Mouse (Mus musculus) limb, embryonic 11.5 days (tissue): ENCODE data around the gene Stk36. TPM values are rescaled to one million over a fixed set of nuclear protein-coding genes. Genes with fewer than 3 reads are reported as not detected.

Source experiments
- ATAC-seq: fragments of 200-750 bp; cut with Nextera tagmentation; 2 replicates; pipeline ENCODE4 v1.8.0; 2017; ENCODE audit warnings: low read depth; ENCODE audit not compliant: insufficient number of reproducible peaks, low FRiP score, low TSS enrichment
- DNase-seq: peaks from one replicate; pipeline ENCODE4 v3.0.0-alpha.2; 2015; ENCODE audit warnings: low spot score
- H3K27ac ChIP-seq: fragments of 300-500 bp; sonication (generic); replicated peaks from 2 replicates; pipeline ENCODE4 v1.5.1; 2014; ENCODE audit warnings: low read depth, mild to moderate bottlenecking, low read length
- H3K27me3 ChIP-seq: fragments of 300-500 bp; sonication (generic); 2 replicates; pipeline ENCODE4 v1.6.1; 2014; ENCODE audit warnings: mild to moderate bottlenecking, low read length, mixed read lengths; ENCODE audit not compliant: control insufficient read depth, insufficient read depth
- H3K36me3 ChIP-seq: fragments of 300-500 bp; sonication (generic); 2 replicates; pipeline ENCODE4 v1.6.1; 2014; ENCODE audit warnings: mild to moderate bottlenecking, low read length, moderate library complexity, mixed read lengths; ENCODE audit not compliant: control insufficient read depth, insufficient read depth
- H3K4me1 ChIP-seq: fragments of 300-500 bp; sonication (generic); 2 replicates; pipeline ENCODE4 v1.6.1; 2014; ENCODE audit warnings: low read length, mixed read lengths; ENCODE audit not compliant: control insufficient read depth, insufficient read depth
- H3K4me2 ChIP-seq: fragments of 300-500 bp; sonication (generic); 2 replicates; pipeline ENCODE4 v1.6.1; 2014; ENCODE audit warnings: low read depth, mild to moderate bottlenecking, moderate library complexity; ENCODE audit not compliant: severe bottlenecking
- H3K4me3 ChIP-seq: fragments of 300-500 bp; sonication (generic); 2 replicates; pipeline ENCODE4 v1.5.1; 2014; ENCODE audit warnings: low read depth, low read length
- H3K9ac ChIP-seq: fragments of 300-500 bp; sonication (generic); 2 replicates; pipeline ENCODE4 v1.6.1; 2014; ENCODE audit warnings: mild to moderate bottlenecking, low read length
- H3K9me3 ChIP-seq: fragments of 300-500 bp; sonication (generic); 2 replicates; pipeline ENCODE4 v1.6.1; 2016; ENCODE audit warnings: low read length; ENCODE audit not compliant: control insufficient read depth
- WGBS: fragments of 180-500 bp; shearing (Covaris S2); extraction: QIAGEN DNeasy Blood & Tissue Kit; methylation state at CpG from one replicate; pipeline ENCODE4 v1.1.7; 2014; 5-methylcytosine and 5-hydroxymethylcytosine counted together
- polyA plus RNA-seq: library from polyadenylated mRNA; unstranded; fragments of >200 nt; fragmentation: Nextera tagmentation; extraction: Ambion mirVana; gene quantifications from 2 replicates; pipeline ENCODE4 v1.2.1, GENCODE M21; 2014

The Stk36 gene
- polyA plus RNA-seq, 1 experiment from 2014 or later = 13.6 TPM

DNA sequence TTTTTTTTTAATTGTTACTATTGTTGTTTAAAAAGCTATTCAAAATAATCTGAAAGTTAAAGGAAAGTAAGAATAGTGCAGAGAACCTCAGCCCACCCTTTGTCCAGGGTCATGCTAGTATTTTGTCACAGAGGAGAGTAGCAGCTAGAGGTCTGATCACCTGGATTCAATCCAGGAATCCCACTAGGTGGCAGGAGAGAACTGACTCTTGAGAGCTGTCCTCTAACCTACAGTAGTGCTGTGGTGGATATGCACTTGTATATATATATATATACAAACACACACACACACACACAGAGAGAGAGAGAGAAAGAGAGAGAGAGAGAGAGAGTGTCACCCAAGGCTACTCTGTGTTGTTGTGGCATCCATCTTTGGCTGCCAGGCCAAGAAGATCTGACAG is 42.7 kb downstream of the Stk36 start:
- Histone ChIP-seq H3K36me3 (no peaks in the 10 kb centered on the region), H3K9ac (no peak overlapping the region), H3K4me3 (no peak overlapping the region), H3K4me1 (no peaks in the 10 kb centered on the region), H3K9me3 (no peaks in the 10 kb centered on the region), H3K27ac (no peak overlapping the region), H3K4me2 (no peak overlapping the region), H3K27me3 (no peaks in the 10 kb centered on the region)
- DNase-seq = peak; percentile 24
- ATAC-seq = no peak

DNA sequence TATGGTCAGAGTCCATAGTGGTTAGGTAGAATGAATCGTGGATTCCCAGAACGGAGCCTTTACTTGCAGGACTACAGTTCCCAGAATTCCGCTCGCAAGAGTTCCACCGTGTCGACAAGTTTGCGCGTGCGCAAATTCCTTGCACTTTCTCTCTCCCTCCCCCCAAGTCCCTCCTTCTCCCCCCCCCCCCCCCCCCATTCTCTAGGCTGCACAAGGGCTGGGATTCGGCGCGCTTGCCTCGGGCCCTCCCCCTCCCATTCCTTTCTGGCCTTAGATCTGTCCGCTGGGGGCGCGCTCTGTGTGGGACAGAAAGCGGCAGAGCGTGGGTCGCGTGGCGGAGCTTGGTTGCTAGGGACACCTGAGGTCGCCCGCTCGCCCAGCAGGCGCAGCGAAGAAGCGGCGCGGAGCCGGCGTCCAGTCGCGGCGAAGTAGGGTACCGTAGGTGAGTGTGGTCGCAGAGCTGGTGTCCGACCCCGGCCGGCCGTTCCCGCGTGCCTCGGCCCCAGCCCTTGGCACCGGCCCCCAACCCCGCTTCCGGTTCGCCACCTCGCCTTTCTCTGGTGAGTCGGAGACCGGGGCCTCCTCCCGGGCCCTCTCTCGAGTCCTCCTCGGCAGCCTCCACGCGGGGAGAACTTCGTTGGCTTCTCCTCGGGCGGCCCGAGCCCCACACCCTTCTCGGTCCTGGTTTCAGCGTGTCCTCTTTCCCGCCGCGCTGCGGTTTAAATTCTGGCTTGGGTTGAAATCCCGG is 60.4 kb downstream of the Stk36 start, which contains the start of gene Ttll4:
Ttll4 (plus strand) TSS at position 298 of the 748 bp plus-strand sequence.
- under 1% methylated on average over 65 of the region's 66 CpGs for WGBS

DNA sequence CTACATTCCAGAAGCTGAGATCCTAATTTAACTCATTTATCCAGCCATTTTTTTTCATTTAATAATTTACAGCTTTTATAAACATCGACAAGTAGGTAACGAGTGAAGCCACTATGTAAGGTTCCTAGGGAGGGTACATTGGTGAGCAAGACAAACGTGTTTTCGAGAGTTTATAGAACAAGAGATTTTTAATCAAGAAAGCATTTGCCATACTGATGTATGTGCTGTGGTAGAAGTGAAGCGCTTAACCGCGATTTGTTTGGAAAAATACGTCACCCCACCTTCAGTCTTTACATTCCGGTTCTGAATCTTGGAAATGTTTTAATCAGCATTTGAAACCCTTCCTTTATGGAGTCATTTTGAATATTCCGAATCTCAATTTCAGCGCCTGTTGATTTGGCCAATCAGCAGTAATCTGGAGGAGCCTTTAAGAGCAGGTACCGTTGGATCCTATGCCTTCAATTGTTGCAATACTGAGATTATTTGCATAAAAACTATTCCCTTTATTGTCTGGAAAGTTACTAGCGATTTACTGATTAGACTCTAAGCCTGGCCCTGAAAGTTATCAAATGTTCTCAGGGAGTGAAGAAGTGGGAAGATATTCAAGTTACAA is 61.1 kb downstream of the Stk36 start:
- H3K9me3 ChIP-seq = no peaks in the 10 kb centered on the region
- H3K4me3 ChIP-seq = peak overlapping the region; percentile 57
- no peaks in the 10 kb centered on the region for H3K4me1 ChIP-seq
- peak overlapping the region; percentile 44 for H3K4me2 ChIP-seq
- peak overlapping the region; percentile 73 for H3K9ac ChIP-seq
- peak overlapping the region; percentile 23 for H3K27ac ChIP-seq
- ATAC-seq = 0 out of 2 replicates have a peak, but pooled peaks have one; percentile 29
- H3K36me3 ChIP-seq = no peaks in the 10 kb centered on the region
- no peak for DNase-seq
- H3K27me3 ChIP-seq = no peaks in the 10 kb centered on the region
- 5% methylated on average over 13 of the region's 13 CpGs for WGBS

More for the DNA sequence above, 60.4 kb downstream of the Stk36 start, which contains the start of gene Ttll4:
- no peaks in the 10 kb centered on the region for H3K36me3 ChIP-seq
- DNase-seq = peak; percentile 96
- H3K9me3 ChIP-seq = no peaks in the 10 kb centered on the region
- H3K9ac ChIP-seq = peak within 1 kb of the TSS; percentile 73
- no peaks in the 10 kb centered on the region for H3K4me1 ChIP-seq
- ATAC-seq = peak; percentile 98
- H3K27ac ChIP-seq = peak within 1 kb of the TSS; percentile 23
- peak within 1 kb of the TSS; percentile 57 for H3K4me3 ChIP-seq
- no peaks in the 10 kb centered on the region for H3K27me3 ChIP-seq
- H3K4me2 ChIP-seq = peak within 1 kb of the TSS; percentile 44

DNA sequence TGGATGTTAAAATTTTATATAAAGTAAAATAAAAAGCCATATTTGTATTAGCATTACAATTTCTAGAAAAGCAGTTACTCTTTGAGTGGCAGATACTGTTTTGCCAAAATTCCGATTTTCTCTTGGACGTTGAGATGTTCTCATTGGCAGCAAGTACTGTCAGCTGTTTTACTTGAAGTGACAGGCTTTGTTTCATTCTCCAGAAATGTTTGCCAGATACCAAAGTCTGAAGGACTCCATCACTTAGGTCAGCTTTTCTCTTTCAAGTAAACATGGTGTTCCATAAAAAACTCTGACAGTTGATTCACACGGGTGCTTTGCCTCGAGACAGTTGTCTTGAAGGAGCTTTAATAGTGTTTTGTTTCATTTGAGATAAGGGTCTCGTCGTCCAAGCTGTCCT is 63.9 kb downstream of the Stk36 start:
- no peaks in the 10 kb centered on the region for H3K4me1 ChIP-seq
- no peak overlapping the region for H3K9ac ChIP-seq
- 74% methylated on average over 6 of the region's 6 CpGs for WGBS
- no peak for ATAC-seq
- H3K9me3 ChIP-seq = no peaks in the 10 kb centered on the region
- H3K27me3 ChIP-seq = no peaks in the 10 kb centered on the region
- no peaks in the 10 kb centered on the region for H3K36me3 ChIP-seq
- no peak overlapping the region for H3K27ac ChIP-seq
- DNase-seq = no peak
- H3K4me2 ChIP-seq = no peak overlapping the region
- H3K4me3 ChIP-seq = no peak overlapping the region

DNA sequence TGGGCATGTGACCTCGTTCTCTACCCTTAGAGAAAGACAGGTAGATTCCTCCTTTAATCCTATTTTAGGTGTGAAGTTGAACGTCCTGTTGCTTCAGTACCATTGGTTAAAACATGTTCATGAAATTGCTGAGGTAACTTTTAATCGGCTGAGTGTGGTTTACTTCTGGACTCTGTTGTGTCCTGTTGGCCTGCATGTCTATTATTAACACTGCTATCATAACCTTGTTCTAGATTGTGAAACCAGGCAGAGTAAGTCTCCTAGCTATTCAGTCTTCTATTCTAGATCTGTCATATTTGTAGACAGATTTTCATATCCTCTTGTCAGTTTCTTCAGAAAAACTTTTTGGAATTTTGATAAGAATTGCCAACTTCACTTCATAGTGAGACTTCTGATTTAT is 67.1 kb downstream of the Stk36 start:
- Histone ChIP-seq H3K36me3 (0 out of 2 replicates have a peak, but pooled peaks cover 3% of the 10 kb centered on the region), H3K27me3 (no peaks in the 10 kb centered on the region), H3K27ac (no peak overlapping the region), H3K9me3 (no peaks in the 10 kb centered on the region), H3K9ac (no peak overlapping the region), H3K4me2 (no peak overlapping the region), H3K4me1 (no peaks in the 10 kb centered on the region), H3K4me3 (no peak overlapping the region)
- ATAC-seq (no peak), DNase-seq (no peak)
- 93% methylated on average over 3 of the region's 3 CpGs for WGBS

DNA sequence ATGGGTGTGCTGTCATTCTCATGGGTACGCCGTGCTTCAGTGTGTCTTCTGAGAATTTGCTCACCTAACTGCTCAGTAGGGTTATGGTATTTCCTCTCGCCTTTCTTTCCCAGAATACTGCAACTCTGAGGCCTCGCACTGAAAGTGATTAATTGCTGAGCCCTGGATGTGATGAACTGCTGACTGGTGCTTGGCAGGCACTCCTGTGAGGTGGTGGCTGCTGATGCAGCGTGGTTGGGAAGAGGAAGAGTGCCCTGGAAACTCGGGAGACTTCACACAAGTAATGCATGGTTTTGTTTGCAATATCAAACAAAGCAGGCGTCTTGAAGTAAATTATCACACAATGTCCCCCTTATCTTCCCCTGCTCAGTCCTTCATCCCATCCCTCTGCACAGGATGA is 71.5 kb downstream of the Stk36 start:
- 86% methylated on average over 7 of the region's 7 CpGs for WGBS

DNA sequence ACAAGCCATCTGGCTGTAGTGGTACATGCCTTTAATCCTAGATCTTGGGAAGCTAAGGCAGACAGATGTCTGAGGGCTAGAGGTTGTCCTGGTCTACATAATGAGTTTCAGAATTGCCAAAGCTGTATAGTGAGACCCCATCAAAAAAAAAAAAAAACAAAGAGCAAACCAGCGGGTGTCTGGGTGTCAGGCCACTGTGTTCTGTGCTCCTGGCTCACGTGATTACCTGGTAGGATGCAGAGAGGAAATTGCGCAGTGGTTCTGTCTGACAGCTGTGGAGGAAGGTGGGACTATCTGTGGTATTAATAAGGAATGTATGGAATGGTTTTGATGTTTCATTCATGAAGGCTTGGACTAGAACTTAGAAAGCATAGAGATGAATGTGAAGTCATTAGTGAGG is 75.6 kb downstream of the Stk36 start:
- Histone ChIP-seq H3K9ac (no peak overlapping the region), H3K4me3 (no peak overlapping the region), H3K36me3 (peaks cover 27% of the 10 kb centered on the region), H3K4me1 (no peaks in the 10 kb centered on the region), H3K9me3 (no peaks in the 10 kb centered on the region), H3K4me2 (no peak overlapping the region), H3K27me3 (no peaks in the 10 kb centered on the region), H3K27ac (no peak overlapping the region)
- WGBS = 90% methylated on average over 3 of the region's 3 CpGs
- ATAC-seq (no peak), DNase-seq (no peak)

More for the DNA sequence above, 71.5 kb downstream of the Stk36 start:
- no peak overlapping the region for H3K4me3 ChIP-seq
- H3K27me3 ChIP-seq = no peaks in the 10 kb centered on the region
- no peak for DNase-seq
- no peak overlapping the region for H3K9ac ChIP-seq
- H3K4me1 ChIP-seq = no peaks in the 10 kb centered on the region
- H3K4me2 ChIP-seq = no peak overlapping the region
- ATAC-seq = no peak
- H3K36me3 ChIP-seq = 0 out of 2 replicates have a peak, but pooled peaks cover 3% of the 10 kb centered on the region
- no peak overlapping the region for H3K27ac ChIP-seq
- no peaks in the 10 kb centered on the region for H3K9me3 ChIP-seq

DNA sequence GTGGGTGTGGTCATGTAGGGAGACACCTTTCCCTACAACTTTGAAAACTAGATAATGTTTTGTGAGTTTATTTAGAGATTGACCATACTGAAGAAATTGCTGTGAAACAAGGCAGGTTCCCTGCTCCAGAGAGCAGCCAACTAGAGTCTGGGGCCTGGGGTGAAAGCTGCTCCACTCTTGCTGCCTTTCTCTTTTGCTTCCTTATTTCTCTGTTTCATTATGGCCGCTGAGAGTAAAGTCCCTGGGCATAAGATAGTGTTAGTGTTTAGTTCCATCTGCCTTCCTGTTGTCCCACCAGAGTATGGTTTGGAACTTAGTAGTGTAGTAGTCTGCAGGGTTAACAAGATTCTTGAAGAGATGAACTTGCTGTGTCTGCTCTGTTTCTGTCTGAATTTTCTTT is 76.6 kb downstream of the Stk36 start:
- DNase-seq = no peak
- whole genome bisulfite sequencing = 88% methylated on average over 1 of the region's 1 CpGs
- ATAC-seq = no peak
- Histone ChIP-seq H3K36me3 (peaks cover 24% of the 10 kb centered on the region), H3K27me3 (no peaks in the 10 kb centered on the region), H3K9ac (no peak overlapping the region), H3K9me3 (no peaks in the 10 kb centered on the region), H3K4me3 (no peak overlapping the region), H3K4me2 (no peak overlapping the region), H3K27ac (no peak overlapping the region), H3K4me1 (no peaks in the 10 kb centered on the region)
